Mouse (Mus musculus) cerebellum, postnatal 25 days (tissue): ENCODE measurements around the gene Gm2897.
"Not testable (repeated sequence)": the region's sequence is repeated elsewhere in the genome, so short reads cannot be mapped to it uniquely, and the experiment has no call there.

ENCODE experiments used
- DNase-seq, 2 experiments: peaks; one replicate each; pipeline ENCODE4 v3.0.0; 2021; ENCODE audit warnings: mixed read lengths in 2 of 2

Gm2897 gene

DNA sequence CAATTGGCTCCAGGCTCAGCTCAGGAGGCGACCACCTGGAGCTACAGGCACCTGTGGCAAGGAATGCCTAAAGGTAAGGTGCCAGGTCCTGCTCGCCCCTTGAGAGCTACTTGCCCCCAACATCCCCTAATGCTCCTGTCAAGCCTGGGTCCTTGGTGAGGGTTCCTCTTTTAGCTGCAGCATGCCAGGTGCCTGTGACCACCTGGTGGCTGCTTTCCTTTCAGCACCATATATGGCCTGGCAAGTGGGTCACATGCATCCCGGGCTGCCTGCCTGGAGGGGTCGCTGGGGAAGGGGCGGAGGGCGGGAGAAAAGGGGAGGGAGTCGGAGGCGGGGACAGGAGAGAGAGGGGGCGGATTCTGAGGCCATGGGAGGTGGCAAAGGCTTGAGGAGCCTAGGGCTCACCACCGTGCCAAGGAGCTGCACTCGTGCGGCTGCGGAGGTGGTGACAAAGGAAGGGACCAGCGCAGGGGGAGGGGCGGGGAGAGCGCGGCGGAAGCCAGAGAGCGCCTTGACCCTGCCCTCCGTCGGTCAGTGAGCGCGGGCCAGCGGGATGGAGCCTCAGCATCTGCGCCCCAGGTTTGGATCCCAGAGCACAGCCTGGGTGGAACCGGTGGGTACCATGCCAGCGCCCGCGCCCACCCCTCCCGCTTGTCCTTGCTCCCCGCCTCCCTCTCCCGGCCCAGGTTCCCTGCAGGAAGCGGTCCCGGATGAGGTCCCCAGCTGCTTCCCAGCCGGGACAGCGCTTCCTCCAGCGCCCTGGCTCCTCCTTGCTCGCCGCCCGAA is at the start of gene Gm2897:
TSS of gene Gm2897 (plus strand) at position 559 of the 786 bp plus-strand sequence.
- DNase-seq, result peak; percentile 19 to 47

DNA sequence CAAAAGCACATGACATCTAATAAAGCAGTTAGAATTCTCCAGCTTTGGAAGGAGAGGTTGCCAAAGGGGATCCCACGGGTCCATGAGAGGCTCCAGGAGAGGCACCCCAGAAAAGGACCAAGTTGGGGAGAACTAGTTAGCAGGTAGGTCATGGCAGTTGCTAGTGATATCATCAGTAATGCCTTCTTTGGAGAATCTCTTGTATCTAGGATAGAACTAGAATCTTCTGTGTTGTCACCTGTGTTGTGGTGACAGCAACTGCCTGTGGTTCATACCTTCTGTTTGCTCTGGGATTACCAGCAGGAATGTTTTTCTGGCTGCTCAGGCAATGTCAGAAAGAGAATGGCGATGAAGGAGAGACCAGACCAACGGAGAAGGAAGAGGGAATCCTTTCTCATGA is 19.4 kb upstream of the Gm2897 start, which contains the start of gene Gm2888:
TSS of gene Gm2888 (plus strand) at position 301 of the 400 bp plus-strand sequence.
- DNase-seq, result not testable (repeated sequence)

DNA sequence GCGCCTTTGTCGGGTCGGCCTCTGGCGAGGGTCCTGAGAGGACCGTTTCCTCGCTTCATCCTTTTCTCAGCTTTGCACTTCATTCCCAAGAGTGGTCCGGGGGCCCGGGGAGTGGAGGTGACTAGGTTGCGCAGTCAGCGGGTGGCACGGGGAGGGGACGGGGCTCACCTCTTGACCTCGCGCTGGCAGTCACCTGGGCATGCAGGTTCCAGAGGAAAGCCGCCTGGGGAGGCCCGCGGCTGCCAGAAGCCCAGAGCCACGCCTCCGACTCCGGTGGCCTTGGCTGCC is 372 bp downstream of the Gm2897 start:
- DNase-seq, result peak; percentile 34 to 42

DNA sequence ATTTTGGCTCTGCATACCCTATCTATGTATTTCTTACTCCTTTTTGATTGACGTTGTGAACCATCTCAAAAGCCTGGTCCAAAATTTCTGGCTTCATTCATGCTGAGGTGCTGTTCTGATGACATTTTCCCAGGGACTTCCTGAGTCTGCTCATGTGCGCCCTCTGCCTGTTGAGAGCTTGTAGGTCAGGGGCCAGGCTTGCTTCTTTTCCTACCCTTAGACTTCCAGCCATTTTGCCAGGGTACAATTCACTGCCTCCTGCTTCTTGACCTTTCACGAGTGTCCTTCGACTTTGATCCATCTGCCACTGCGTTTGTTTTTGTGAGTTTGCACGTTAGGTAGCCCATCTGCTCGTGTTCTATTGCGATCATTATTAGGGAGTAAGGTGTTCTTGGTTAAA is 1.0 kb downstream of the Gm2897 start:
- DNase-seq, result peak; percentile 20 to 22

DNA sequence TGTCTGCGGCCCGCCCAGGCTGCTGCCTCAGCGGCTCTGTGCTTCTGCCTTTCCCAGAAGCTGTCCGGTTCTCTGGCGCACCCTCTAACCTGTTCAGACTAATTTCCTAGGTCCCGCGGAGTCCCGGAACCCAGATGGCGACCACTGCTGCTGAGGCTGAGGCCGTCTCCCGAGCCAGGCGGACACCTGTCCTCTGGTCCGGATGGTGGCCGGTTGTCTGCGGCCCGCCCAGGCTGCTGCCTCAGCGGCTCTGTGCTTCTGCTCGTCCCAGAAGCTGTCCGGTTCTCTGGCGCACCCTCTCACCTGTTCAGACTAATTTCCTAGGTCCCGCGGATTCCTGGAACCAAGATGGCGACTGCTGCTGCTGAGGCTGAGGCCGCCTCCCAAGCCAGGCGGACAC is 67.0 kb downstream of the Gm2897 start:
- peak in 1 of 2 experiments; percentile 26 for DNase-seq
